Mouse (Mus musculus) frontal cortex, postnatal 14 days (tissue): ENCODE measurements around the gene Stfa3.
"Not testable (repeated sequence)": the region's sequence is repeated elsewhere in the genome, so short reads cannot be mapped to it uniquely, and the experiment has no call there.

Experiments used
- DNase-seq, 2 experiments: peaks; one replicate each; pipeline ENCODE4 v3.0.0; 2022; ENCODE audit warnings: low spot score in 2 of 2

The Stfa3 gene

DNA sequence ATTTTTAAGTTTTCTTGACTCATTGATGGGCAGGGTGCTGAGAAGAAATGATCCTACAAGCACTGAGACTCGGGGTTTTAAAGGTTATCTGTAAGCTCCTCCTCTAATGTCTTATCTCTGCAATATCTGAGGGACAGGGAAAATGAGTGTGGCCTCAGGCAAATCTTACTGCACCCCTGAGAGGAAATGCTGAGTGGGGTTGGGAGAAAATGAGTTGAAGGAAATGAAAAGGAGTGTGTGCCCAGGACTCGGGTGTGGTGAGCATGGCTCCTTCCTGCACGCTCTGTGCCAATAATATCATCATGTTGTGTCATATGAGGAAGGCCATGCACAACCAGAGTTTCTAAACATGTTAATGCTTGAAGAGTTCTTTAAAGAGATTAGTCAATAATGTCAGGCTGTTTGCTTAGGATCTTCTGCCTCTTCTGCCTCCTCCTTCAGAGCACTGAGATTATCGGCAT is at the start of gene Stfa3:
TSS of gene Stfa3 (minus strand) at position 51 of the 461 bp plus-strand sequence.
- DNase-seq: no peak

GRCm38 (mm10) chr16:36502286-36502685 is 47.1 kb upstream of the Stfa3 start:
- no peak for DNase-seq

DNA sequence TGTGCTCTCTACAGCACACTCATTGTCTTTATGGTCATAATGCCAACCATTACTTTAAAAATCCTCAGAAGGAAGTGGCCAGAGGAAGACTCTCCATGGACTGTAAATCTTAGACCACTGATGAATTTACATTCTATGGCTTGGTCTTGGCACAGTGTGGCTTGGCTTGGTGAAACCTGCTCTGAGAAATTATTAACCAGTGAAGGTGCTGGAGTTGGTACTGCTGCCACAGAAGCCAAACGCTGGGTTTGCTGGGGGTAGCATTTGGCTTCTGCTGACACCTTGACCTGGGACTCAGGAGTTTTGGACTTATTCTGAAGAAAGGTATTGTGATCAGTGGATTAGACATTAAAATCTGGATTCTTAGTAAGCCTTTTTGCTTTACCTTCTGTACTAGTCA is 37.2 kb upstream of the Stfa3 start:
- no peak for DNase-seq

DNA sequence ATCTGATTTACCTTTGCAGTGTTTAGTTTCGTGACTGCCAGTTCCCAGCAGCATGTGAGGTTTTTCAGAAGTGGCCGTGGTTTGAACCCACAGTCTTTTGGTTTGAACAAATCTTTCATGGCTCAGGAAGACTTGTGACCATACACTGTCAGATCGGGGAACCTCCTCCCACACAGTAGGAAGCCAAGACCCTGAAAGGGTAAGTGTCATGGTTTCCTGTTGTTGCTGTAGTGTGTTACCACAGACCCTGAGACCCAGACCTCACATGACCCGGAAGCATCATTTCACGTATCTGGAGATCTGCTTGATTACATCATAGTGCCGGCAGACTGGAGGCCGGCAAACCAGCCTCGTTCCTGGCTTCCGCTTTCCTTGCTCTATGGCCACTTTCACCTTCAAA is 21.7 kb upstream of the Stfa3 start:
- DNase-seq: no peak

DNA sequence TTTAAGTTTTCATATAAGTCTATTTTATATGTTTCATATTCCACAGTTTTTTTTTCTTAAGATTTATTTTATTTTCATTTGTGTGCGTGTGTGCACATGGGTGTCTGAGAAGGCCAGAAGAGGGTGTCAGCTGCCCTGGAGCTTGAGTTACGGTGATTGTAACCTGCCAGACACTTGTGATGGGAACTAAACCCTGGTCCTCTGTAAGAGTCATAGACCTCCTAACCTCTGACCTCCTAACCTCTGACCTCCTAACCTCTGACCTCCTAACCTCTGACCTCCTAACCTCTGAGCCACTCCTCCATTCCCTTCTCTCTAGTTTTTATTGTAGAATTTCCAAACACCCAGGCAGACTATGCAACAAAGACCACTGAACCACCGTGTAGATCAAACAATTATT is 20.3 kb upstream of the Stfa3 start:
- DNase-seq: no peak

- DNase-seq: no peak
Measured at GRCm38 (mm10) chr16:36474849-36475248, 19.7 kb upstream of the Stfa3 start.

GRCm38 (mm10) chr16:36473217-36474216 is 18.3 kb upstream of the Stfa3 start:
- peak in 1 of 2 experiments; percentile 27 for DNase-seq

GRCm38 (mm10) chr16:36471066-36471633 is 16.0 kb upstream of the Stfa3 start:
- no peak for DNase-seq

- no peak for DNase-seq
Measured at GRCm38 (mm10) chr16:36469955-36470478, 14.8 kb upstream of the Stfa3 start.

GRCm38 (mm10) chr16:36469367-36469766 is 14.2 kb upstream of the Stfa3 start:
- no peak for DNase-seq

DNA sequence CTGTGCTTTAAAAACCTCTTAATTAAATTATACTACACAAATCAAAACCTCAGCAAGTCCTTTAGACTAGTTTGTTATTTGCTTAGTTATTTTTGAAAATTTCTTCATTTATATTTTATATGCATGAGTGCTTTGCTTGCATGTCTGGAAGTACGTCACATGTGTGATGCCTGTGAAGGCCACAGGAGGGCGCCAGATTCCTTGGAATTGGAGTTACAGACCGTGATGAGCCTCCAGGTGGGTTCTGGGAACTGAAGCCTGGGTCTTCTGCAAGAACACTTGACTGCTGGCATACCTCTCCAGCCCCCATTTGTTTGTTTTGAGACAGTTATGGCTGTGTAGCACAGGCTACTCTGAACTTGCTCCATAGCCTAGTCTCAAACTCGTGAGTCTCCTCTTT is 13.7 kb upstream of the Stfa3 start:
- no peak for DNase-seq

DNA sequence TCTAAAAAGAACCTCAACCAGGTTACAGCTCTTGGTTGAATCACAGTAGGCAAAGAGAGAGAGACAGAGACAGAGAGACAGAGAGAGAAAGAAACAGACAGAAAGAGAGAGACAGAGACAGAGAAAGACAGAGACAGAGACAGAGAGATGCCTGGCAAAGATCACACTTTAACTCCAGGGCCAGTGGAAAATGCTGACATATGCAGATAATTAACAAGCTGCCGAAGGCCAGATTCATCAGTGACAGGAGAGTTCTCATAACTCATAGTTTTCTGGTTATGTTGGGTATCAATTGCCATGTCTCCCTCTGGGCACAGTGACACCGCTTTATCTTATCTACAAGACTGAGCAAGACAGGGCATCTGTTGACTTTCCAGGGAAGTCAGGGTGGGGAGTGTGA is 12.7 kb upstream of the Stfa3 start:
- DNase-seq: no peak

GRCm38 (mm10) chr16:36465436-36465835 is 10.2 kb upstream of the Stfa3 start:
- no peak for DNase-seq

GRCm38 (mm10) chr16:36464076-36464475 is 8.9 kb upstream of the Stfa3 start:
- no peak for DNase-seq

GRCm38 (mm10) chr16:36460426-36460825 is 5.2 kb upstream of the Stfa3 start:
- DNase-seq: no peak

- not testable (repeated sequence) for DNase-seq
Measured at GRCm38 (mm10) chr16:36420979-36421378, 34.2 kb downstream of the Stfa3 start.

DNA sequence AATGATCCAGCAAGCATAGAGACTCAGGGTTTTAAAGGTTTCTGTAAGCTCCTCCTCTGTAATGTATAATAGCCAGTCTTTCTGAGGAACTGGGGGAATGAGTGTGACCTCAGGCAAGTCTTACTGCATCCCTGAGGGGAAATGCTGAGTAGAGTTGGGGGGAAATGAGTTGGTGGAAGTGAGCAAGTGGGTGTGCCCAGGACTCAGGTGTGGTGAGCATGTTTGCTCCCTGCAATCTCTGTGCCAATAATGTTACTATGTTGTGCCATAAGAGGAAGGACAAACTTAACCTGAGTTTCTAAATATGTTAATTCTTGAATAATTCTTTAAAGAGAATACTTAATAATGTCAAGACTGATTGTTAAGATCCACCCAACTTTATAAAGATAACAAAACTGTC is 46.8 kb downstream of the Stfa3 start, which contains the start of gene Stfa2:
TSS of gene Stfa2 (minus strand) at position 101 of the 400 bp plus-strand sequence.
- no peak for DNase-seq
